Mouse (Mus musculus) layer of hippocampus, adult 9-11 months (tissue): ENCODE data around the gene Ftsj3.
"Not testable (repeated sequence)": the region's sequence is repeated elsewhere in the genome, so short reads cannot be mapped to it uniquely, and the experiment has no call there.

Experiments
- DNase-seq: peaks from one replicate; pipeline ENCODE4 v3.0.0; 2022

The Ftsj3 gene

DNA sequence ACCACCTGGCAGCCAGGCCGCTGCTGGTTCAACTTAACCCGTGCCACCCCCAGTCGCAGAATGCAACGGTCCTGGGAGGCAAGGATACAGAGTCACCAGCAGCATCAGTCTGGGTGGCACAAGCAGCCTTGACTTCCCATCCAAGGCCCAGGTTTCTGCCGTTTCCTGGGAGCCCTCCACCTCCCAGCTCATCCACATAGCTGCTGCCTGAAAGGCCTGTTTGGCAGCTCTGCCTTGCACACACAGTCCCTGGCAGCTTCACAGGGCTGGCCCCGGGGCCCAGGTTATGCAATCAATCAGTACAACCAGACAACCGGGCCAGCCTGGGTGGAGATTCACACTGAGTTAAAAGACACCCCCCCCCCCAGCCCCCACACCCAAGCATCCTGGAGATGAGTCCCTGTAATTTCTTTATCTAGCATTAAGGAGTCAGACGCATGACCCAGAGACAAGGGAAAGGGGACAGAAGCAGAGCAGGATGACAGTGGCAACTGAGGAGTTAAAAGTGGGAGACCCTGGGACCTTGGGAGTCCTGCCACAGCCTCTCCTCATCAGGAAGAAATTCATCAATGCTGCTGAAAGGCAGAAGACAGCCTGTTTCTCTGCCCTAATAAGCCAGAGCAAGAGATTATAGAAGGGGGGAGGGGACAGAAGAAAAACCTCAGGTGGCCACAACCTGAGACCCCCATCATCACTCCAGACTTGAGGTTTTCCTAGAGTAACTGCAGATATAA, 12.6 kb upstream of the Ftsj3 start:
- peak; percentile 85 for DNase-seq

DNA sequence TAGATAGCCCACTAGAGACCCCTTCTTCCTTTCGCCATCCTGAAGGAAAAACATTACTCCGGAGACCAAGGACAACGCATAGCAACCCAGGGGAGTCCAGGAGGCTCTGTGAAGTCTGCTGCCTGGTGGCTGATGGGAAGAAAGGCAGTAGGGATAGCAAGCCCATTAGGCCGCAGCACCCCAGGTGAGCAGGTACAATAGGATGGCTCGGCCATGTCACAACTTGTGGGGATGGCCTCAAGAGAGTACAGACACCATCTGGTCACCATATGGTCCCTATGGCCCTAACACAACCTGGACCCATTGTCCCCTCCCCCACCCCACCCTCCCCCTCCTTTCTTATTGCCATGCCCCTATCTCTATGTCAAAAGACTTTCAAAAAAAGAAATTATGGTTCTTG, 12.0 kb upstream of the Ftsj3 start:
- DNase-seq: no peak

DNA sequence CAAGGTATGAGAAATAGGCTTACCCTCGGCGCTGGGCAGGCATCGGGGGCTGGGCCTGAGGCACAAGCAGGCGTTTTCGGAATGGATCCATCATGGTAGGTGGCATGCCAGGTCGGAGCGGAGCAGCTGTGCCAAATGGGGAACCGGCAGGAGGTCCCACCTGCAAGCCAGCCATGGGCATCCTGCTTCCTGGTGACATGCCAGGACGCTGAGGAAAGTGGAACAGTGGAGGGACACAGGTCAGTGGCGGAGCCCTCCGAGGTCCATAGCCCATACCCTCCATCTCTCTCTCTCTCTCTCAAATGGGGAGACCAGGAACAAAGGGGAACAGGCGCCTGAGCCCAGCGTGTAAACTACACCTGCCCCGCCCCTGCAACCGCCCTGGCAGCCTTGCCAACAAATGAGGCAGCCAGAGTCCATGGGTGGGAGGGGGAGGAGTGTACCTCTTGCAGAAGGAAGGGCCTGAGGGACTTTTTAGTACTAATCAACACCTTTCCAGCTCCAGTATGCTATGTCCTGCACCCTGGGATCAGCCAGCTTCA, 11.5 kb upstream of the Ftsj3 start:
- no peak for DNase-seq

GRCm38 (mm10) chr11:106266431-106266830, 10.6 kb upstream of the Ftsj3 start:
- no peak for DNase-seq

- DNase-seq: no peak
Measured at GRCm38 (mm10) chr11:106265570-106265969, 9.7 kb upstream of the Ftsj3 start.

DNA sequence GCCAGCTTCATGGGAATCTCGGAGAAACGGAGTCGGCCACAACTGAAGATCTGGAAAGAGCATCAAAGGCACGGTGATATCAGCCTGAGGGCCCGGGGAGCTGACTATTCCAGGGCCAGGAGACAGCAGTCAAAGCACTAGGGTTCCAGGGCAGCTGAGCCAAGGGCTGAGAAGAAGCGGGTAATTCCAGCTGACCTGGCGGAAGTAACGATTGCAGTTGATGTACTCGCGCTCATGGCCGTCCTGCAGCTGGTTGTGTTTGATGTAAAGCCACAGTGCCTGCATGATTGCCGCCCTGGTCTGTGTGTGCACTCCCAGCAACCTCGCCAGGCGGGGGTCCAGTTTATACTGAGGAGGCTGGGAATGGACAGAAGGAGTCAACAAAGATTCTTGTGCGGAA, 9.1 kb upstream of the Ftsj3 start:
- DNase-seq: no peak

GRCm38 (mm10) chr11:106263963-106264362, 8.1 kb upstream of the Ftsj3 start:
- no peak for DNase-seq

- DNase-seq: no peak
Measured at GRCm38 (mm10) chr11:106260826-106261450, 5.1 kb upstream of the Ftsj3 start.

GRCm38 (mm10) chr11:106256775-106257174, 896 bp upstream of the Ftsj3 start:
- DNase-seq: no peak

- no peak for DNase-seq
Measured at GRCm38 (mm10) chr11:106255174-106255573, 705 bp downstream of the Ftsj3 start.

DNA sequence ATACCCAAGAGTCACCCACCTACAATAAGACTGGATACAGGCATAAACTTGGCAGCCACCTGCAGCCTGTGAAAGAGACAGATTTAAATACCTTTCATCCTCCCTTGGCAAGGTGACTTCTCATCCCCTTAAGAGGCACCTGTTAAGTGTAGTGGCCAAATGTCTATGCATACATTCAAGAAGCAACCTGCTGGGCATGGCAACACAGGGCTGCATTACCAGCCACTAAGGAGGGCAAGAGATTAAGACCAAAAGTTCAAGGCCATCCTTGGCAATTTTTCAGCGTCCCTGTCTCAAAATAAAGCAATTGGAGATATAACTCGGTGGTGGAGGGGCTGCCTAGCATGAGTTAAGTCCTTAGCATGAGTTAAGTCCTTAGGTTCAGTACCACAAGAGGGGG, 1.1 kb downstream of the Ftsj3 start:
- DNase-seq: no peak

DNA sequence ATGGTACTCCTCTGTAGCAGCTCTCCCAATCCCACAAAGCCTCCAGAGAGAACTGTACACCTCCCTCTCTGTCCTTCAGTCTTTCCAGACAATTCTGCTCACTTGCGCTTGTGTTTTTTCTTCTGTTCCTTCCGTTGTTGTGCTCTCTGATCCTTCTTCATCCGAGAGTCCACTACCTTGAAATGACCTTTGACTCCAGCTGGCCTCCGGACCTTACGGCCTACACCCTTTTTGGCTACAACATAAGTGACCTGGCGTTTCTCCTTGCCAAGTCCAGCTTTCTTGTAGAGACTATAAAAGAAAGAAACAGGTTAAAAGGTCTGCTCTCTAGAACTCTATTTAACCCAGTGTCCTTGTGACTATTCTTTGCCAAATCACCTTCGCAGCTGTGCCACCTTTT, 6.6 kb downstream of the Ftsj3 start:
- DNase-seq: no peak

GRCm38 (mm10) chr11:106246834-106247233, 9.0 kb downstream of the Ftsj3 start:
- DNase-seq: no peak

DNA sequence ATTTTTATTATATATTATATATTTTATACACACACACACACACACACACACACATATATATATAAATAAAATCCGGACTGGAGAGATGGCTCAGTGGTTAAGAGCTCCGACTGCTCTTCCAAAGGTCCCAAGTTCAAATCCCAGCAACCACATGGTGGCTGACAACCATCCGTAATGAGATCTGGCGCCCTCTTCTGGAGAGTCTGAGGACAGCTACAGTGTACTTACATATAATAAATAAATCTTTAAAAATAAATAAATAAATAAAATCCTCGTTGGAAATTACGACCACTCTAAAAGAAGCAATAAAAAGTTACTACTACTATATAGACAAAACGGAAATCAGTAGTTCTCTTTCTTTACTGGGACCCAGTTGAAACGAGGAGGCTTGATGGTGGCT, 21.9 kb downstream of the Ftsj3 start:
- not testable (repeated sequence) for DNase-seq

- no peak for DNase-seq
Measured at GRCm38 (mm10) chr11:106220603-106221002, 35.3 kb downstream of the Ftsj3 start.

DNA sequence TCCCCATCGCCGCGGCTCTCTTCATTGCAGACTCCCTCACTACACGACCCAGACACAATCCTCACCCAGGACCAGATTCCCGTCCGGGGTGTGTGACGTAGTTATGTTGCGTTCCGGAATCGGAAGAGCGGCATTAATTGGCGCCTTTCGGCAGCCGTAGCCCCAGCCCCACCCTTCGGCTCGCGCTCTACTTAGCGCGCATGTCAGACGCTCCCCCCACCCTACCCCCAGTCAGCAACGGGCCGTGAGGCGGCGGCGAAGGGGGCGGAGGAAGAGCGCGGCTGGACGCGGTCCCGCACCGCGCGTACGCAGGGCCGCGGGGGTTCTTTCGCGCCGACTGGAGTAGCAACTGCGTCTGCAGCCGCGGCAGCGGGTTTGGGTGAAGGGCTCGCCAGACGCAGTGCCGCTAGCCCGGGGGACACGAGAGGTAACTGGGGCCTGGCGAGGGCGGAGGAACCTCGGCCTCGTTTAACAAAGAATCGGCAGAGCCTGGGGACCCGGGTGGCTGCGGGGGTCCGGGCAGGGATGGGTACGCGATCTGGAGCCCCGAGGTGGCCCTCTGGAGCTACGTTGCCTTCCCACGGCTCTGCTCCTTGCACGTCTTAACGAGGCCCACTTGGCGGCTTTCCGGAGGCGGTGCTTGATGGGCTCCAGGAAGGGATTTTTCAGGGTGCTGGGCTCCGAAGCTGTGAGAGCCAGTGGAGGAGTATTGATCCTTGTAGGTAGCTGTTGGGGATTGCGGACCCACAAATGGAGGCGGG, 39.0 kb downstream of the Ftsj3 start, which contains the start of gene Ddx42:
Gene Ddx42 (plus strand): TSS at position 197 of the 761 bp plus-strand sequence.
- DNase-seq: peak; percentile 95

DNA sequence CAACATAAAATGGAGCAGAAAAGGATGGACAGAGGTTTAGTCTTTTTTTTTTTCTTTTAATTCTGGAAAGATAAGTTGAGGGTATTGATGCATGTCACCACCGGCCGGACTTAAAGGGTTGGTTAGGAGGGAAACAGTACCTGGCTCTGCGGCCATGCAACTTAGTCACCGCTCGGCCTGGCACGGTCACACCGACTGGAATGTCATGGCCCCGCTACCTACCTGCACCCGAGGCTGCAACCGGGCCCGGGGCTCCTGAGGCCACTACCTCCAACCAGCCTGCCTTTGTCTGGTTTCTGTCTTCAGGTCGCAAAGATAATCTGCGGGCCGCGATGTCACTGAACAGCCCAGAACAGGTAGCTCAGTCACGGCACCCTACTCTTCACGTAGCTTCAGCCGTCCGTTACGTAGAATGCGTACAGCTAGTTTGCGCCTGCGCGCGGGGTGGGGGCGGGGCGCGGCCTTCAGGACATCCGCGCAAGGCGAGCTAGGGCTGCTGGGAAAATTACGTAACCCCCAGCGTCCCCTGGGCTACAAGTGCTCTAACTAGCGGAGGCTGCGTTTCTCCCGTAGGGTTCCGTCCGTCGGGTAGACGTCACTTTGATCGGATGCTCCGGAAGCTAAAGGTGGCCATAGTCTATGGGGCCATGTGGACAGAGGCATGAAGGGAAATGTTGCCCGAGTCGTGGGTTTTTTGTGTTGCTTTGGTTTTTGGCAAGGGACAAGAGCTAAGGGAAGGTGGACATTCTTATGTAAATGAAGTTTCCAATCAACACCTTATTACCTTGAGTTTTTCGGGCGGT, 39.8 kb downstream of the Ftsj3 start, which contains the start of gene Ccdc47:
Gene Ccdc47 (minus strand): TSS at position 418 of the 803 bp plus-strand sequence.
- DNase-seq: peak; percentile 99

- DNase-seq: no peak
Measured at GRCm38 (mm10) chr11:106215450-106215859, 40.4 kb downstream of the Ftsj3 start.

GRCm38 (mm10) chr11:106214856-106215255, 41.0 kb downstream of the Ftsj3 start:
- DNase-seq: no peak

DNA sequence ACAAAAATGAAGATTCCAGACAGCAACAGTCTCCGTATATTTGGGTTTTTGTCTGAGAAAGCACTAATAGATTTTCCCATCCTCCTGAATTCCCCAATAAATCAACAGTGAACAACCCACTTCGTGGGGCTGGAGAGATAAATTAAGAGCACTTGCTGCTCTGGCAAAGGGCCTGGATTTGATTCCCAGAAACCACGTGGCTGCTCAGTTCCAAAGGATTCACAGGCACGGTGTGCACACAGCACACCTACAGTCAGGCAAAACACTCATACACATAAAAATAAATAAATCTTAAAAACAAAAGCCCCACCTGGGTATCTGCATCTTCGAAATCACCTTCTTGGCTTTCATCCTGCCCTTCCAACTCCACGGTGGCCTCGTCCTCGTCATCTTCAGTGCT, 43.1 kb downstream of the Ftsj3 start:
- DNase-seq: no peak

GRCm38 (mm10) chr11:106202123-106202465, 53.8 kb downstream of the Ftsj3 start, which contains the start of gene Strada:
Gene Strada (minus strand): TSS chr11:106202168.
- DNase-seq: no peak

GRCm38 (mm10) chr11:106201337-106202122, 54.3 kb downstream of the Ftsj3 start:
- DNase-seq: no peak
